In the genomic region with DNA sequence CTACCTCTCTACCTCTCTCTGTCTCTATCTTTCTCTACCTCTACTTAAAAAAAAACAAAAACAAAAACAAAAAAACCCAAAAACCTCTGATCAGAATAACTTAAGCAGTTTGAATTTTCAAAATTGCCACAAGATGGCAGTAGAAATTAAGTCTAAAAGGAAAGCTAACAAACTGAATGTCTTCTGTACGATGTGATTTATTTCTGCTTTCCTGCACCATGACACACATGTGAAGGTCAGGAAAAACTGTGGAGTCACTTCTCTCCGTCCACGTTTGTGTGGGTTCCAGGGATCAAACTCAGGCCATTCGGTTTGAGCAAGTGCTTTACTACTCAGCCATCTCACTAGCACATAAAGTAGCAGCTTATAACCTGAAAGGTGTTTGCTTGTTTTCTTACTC, we compare ENCODE assay signal across 10 mouse cellular contexts. TPM values are rescaled to one million over a fixed set of nuclear protein-coding genes. Genes with fewer than 3 reads are reported as not detected.
DNase-seq lines count a peak whose midpoint lies in the region; ATAC-seq and TF ChIP-seq lines count a peak whose summit lies in the region.
"Had no signal": no experiment of that assay in that cellular context is flagged by ENCODE, and none has a peak within 500 bp of the region (broad histone marks: within the 10 kb centered on the region; RNA-seq: fewer than 3 reads in every experiment).

No protein-coding gene starts in this region.

- CTCF ChIA-PET in Patski (lab: Charles Lee): interaction anchor here (1.1 to 2.3 kb wide), 8 partner anchors 9 to 172 kb away, joined by 3 to 6 read pairs (median 4); partner anchors contain the start of gene Ngdn

- DNase-seq in cerebellum, adult 9-10 months: peak; percentile 72
- no peak for DNase-seq in cerebellum, adult 8-10 months
- DNase-seq in layer of hippocampus, adult 9-10 months (ENCODE audit: low spot score): peak; percentile 15
- DNase-seq in layer of hippocampus, postnatal 36 days: no peak
- no peak for DNase-seq in Patski (ENCODE audit: low read depth, low spot score)
- DNase-seq in hindlimb bud, embryonic 11.5 days (ENCODE audit: extremely low spot score, low read depth, low spot score): peak; percentile 63
- DNase-seq in thymus, postnatal 36 days: no peak
- no peak for DNase-seq in gastrocnemius, adult 8-10 months (ENCODE audit: low spot score in 2 of 2)

- ATAC-seq in Patski: no peak

- POLR2A ChIA-PET in Patski (lab: Charles Lee): no interaction called here

- peaks cover 20% of the 10 kb centered on the region for H3K27me3 ChIP-seq in Patski
- H3K27me3 ChIP-seq: heart, embryonic 15.5 days had no signal

- peak; percentile 49 for TF ChIP-seq CTCF in Patski (IDR thresholded peaks at IDR 0.05)

- in situ Hi-C loops in Patski (cut with MboI; ENCODE audit: low pct_unique_long_range_greater_than_20kb): loop anchor here (5.0 kb wide), 1 partner anchor 94 kb away; the partner anchor contains the start of gene Cmtm5

RNA-seq across cellular contexts. Expression of gene Homez, which starts 27.3 kb away (rescaled TPM):
- total RNA-seq in layer of hippocampus, postnatal 36 days (2021): 10 to 100 TPM; 21.2 to 25.8 TPM
- 14.5 TPM for polyA plus RNA-seq in Patski (2021)
- 1 to 10 TPM; 3.3 to 7.6 (median 5.2) TPM for total RNA-seq in gastrocnemius, adult 8-10 months (2022)

RNA-seq across cellular contexts. Expression of gene Rnf212b, which starts 29.5 kb away (rescaled TPM):
- total RNA-seq in layer of hippocampus, postnatal 36 days (2021): not detected
- not detected for polyA plus RNA-seq in Patski (2021)
- 1 to 10 TPM; 2.2 to 3.2 (median 2.5) TPM for total RNA-seq in gastrocnemius, adult 8-10 months (2022)
- polyA plus RNA-seq: G1E; heart, embryonic 15.5 days had no signal

RNA-seq across cellular contexts. Expression of gene Ppp1r3e, which starts 33.9 kb away (rescaled TPM):
- total RNA-seq in layer of hippocampus, postnatal 36 days (2021): 10 to 100 TPM; 17.9 to 20.7 TPM
- 4.4 TPM for polyA plus RNA-seq in Patski (2021)
- 1 to 10 TPM; 3.6 to 5.3 (median 4.0) TPM for total RNA-seq in gastrocnemius, adult 8-10 months (2022)

RNA-seq across cellular contexts. Expression of gene Bcl2l2, which starts 39.7 kb away (rescaled TPM):
- total RNA-seq in layer of hippocampus, postnatal 36 days (2021): 100 to 1,000 TPM; 120 to 126 TPM
- 37.7 TPM for polyA plus RNA-seq in Patski (2021)
- total RNA-seq in gastrocnemius, adult 8-10 months (2022): 10 to 100 TPM; 23.8 to 31.4 (median 26.8) TPM

RNA-seq across cellular contexts. Expression of gene Gm20521, which starts 39.8 kb away (rescaled TPM):
- total RNA-seq in layer of hippocampus, postnatal 36 days (2021): 10 to 100 TPM in 1 of 2 experiments, 1 to 10 TPM in 1; 7.5 to 14.5 TPM
- polyA plus RNA-seq in Patski (2021): 1.2 TPM
- 1 to 10 TPM in 3 of 4 experiments, under 1 TPM in 1; 0.83 to 7.4 (median 3.1) TPM for total RNA-seq in gastrocnemius, adult 8-10 months (2022)
- polyA plus RNA-seq: heart, embryonic 15.5 days had no signal

Comparison
In these comparisons a context has a peak if more than half of its experiments do, and no peak if none do; other contexts are left out.
1. DNase-seq: peak in cerebellum, adult 9-10 months (single experiment), layer of hippocampus, adult 9-10 months (single experiment) and hindlimb bud, embryonic 11.5 days (single experiment); none in cerebellum, adult 8-10 months (single experiment), layer of hippocampus, postnatal 36 days (0 of 2), Patski (single experiment), thymus, postnatal 36 days (0 of 2) and gastrocnemius, adult 8-10 months (0 of 2).